Mouse (Mus musculus): ENCODE measurements around the gene Polr2j. TPM values are rescaled to one million over a fixed set of nuclear protein-coding genes. Genes with fewer than 3 reads are reported as not detected.
"Not testable (repeated sequence)": the region's sequence is repeated elsewhere in the genome, so short reads cannot be mapped to it uniquely, and the experiment has no call there.

The Polr2j gene
- polyA plus RNA-seq, 1 experiment, result 89.4 TPM

DNA sequence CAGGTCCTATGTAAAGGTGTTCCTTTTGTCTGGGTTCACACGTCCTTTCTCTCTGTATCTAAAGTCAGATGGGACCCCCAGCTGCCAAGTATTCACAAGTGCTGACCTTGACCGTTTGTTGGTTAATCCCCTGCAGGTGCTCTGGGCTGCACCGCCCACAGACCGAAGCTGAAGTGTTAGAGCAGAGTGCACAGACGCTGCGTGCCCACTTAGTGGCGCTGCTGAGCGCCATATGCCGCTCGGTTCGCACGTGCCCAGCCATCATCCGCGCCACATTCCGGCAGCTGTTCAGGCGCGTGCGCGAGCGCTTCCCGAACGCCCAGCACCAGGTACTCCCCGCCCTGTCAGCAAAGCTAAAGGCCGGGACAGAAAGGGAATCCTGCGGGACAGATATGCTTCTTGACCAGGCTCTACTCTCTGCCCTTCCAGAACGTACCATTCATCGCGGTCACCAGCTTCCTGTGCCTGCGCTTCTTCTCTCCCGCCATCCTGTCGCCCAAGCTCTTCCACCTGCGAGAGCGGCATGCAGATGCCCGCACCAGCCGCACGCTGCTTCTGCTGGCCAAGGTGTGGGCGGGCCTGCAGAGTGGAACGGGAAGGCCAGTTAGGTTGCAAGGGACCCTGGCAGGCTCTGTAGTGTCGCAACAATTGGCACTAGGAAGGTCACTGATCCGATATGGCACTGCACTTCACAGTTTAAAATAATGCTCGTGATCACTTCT is 14.2 kb upstream of the Polr2j start:
- DNase-seq, result peak; percentile 68
- H3K27ac ChIP-seq (ENCODE audit: control insufficient read depth, insufficient read depth, low read length), result no peak overlapping the region
- TF ChIP-seq POLR2A (IDR thresholded peaks at IDR 0.05; ENCODE audit: control insufficient read depth, extremely low read depth, insufficient read depth, low read length, poor library complexity) (no peak), CTCF (IDR thresholded peaks at IDR 0.05; ENCODE audit: borderline replicate concordance, control insufficient read depth, extremely low read depth, insufficient read depth, low read length, poor library complexity) (peak; percentile 97)
- H3K36me3 ChIP-seq (ENCODE audit: control insufficient read depth, insufficient read depth, low read length), result no peaks in the 10 kb centered on the region
- H3K27me3 ChIP-seq (ENCODE audit: control insufficient read depth, insufficient read depth, low read length), result no peaks in the 10 kb centered on the region
- WGBS, result 15% methylated on average over 41 of the region's 41 CpGs
- peaks cover 17% of the 10 kb centered on the region for H3K4me1 ChIP-seq (replicated peaks; ENCODE audit: control insufficient read depth, insufficient read depth, low read length)
- H3K4me3 ChIP-seq (ENCODE audit: control insufficient read depth, insufficient read depth, low read length), result peak overlapping the region; percentile 33

GRCm38 (mm10) chr5:136104511-136104910 is 11.9 kb upstream of the Polr2j start:
- WGBS, result 97% methylated on average over 5 of the region's 5 CpGs
- no peak for DNase-seq

GRCm38 (mm10) chr5:136108486-136108885 is 7.9 kb upstream of the Polr2j start:
- 78% methylated on average over 2 of the region's 2 CpGs for WGBS

More at GRCm38 (mm10) chr5:136104511-136104910, 11.9 kb upstream of the Polr2j start:
- Histone ChIP-seq H3K4me3 (ENCODE audit: control insufficient read depth, insufficient read depth, low read length) (no peak overlapping the region), H3K4me1 (replicated peaks; ENCODE audit: control insufficient read depth, insufficient read depth, low read length) (peaks cover 9% of the 10 kb centered on the region), H3K36me3 (ENCODE audit: control insufficient read depth, insufficient read depth, low read length) (no peaks in the 10 kb centered on the region), H3K27ac (ENCODE audit: control insufficient read depth, insufficient read depth, low read length) (no peak overlapping the region), H3K27me3 (ENCODE audit: control insufficient read depth, insufficient read depth, low read length) (no peaks in the 10 kb centered on the region)
- TF ChIP-seq POLR2A (IDR thresholded peaks at IDR 0.05; ENCODE audit: control insufficient read depth, extremely low read depth, insufficient read depth, low read length, poor library complexity) (no peak), CTCF (IDR thresholded peaks at IDR 0.05; ENCODE audit: borderline replicate concordance, control insufficient read depth, extremely low read depth, insufficient read depth, low read length, poor library complexity) (peak; percentile 64; the same call in 1 of the 2 replicates)

DNA sequence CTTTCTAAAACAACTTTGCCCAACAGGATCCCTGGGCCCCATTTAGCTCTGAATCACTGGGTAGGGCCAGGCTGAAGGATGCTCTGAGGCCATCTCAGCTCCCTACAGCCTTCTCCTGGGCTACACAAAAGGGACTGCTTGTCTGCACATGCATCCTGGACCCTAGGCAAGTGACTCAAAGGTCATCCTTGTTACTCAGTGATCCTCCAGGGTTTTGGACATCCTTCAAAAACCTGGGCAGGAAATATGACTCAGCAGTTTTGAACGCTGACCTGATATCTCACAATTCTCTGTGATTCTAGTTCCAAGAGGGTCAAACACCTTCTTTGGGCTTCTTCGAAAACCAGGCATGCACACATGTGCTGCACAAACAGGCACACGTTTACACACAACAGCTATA is 7.4 kb upstream of the Polr2j start:
- 76% methylated on average over 3 of the region's 3 CpGs for WGBS
- DNase-seq, result no peak
- Histone ChIP-seq H3K4me1 (replicated peaks; ENCODE audit: control insufficient read depth, insufficient read depth, low read length) (no peaks in the 10 kb centered on the region), H3K36me3 (ENCODE audit: control insufficient read depth, insufficient read depth, low read length) (no peaks in the 10 kb centered on the region), H3K27me3 (ENCODE audit: control insufficient read depth, insufficient read depth, low read length) (no peaks in the 10 kb centered on the region), H3K27ac (ENCODE audit: control insufficient read depth, insufficient read depth, low read length) (no peak overlapping the region), H3K4me3 (ENCODE audit: control insufficient read depth, insufficient read depth, low read length) (no peak overlapping the region)
- TF ChIP-seq POLR2A (IDR thresholded peaks at IDR 0.05; ENCODE audit: control insufficient read depth, extremely low read depth, insufficient read depth, low read length, poor library complexity), result no peak
- TF ChIP-seq CTCF (IDR thresholded peaks at IDR 0.05; ENCODE audit: borderline replicate concordance, control insufficient read depth, extremely low read depth, insufficient read depth, low read length, poor library complexity), result no peak

More at GRCm38 (mm10) chr5:136108486-136108885, 7.9 kb upstream of the Polr2j start:
- no peak for TF ChIP-seq CTCF (IDR thresholded peaks at IDR 0.05; ENCODE audit: borderline replicate concordance, control insufficient read depth, extremely low read depth, insufficient read depth, low read length, poor library complexity)
- no peak for TF ChIP-seq POLR2A (IDR thresholded peaks at IDR 0.05; ENCODE audit: control insufficient read depth, extremely low read depth, insufficient read depth, low read length, poor library complexity)
- Histone ChIP-seq H3K27me3 (ENCODE audit: control insufficient read depth, insufficient read depth, low read length) (no peaks in the 10 kb centered on the region), H3K4me3 (ENCODE audit: control insufficient read depth, insufficient read depth, low read length) (no peak overlapping the region), H3K36me3 (ENCODE audit: control insufficient read depth, insufficient read depth, low read length) (no peaks in the 10 kb centered on the region), H3K4me1 (replicated peaks; ENCODE audit: control insufficient read depth, insufficient read depth, low read length) (no peaks in the 10 kb centered on the region), H3K27ac (ENCODE audit: control insufficient read depth, insufficient read depth, low read length) (no peak overlapping the region)
- no peak for DNase-seq

GRCm38 (mm10) chr5:136113546-136113945 is 2.9 kb upstream of the Polr2j start:
- not testable (repeated sequence) for DNase-seq; H3K4me3 ChIP-seq (ENCODE audit: control insufficient read depth, insufficient read depth, low read length); H3K36me3 ChIP-seq (ENCODE audit: control insufficient read depth, insufficient read depth, low read length); H3K27me3 ChIP-seq (ENCODE audit: control insufficient read depth, insufficient read depth, low read length); H3K27ac ChIP-seq (ENCODE audit: control insufficient read depth, insufficient read depth, low read length)
- H3K4me1 ChIP-seq (replicated peaks; ENCODE audit: control insufficient read depth, insufficient read depth, low read length), result peaks cover 10% of the 10 kb centered on the region
- WGBS, result 75% methylated on average over 4 of the region's 4 CpGs

- Histone ChIP-seq H3K27ac (ENCODE audit: control insufficient read depth, insufficient read depth, low read length) (no peak overlapping the region), H3K4me1 (replicated peaks; ENCODE audit: control insufficient read depth, insufficient read depth, low read length) (peaks cover 11% of the 10 kb centered on the region), H3K36me3 (ENCODE audit: control insufficient read depth, insufficient read depth, low read length) (peaks cover 8% of the 10 kb centered on the region; the same call in 1 of the 2 replicates), H3K4me3 (ENCODE audit: control insufficient read depth, insufficient read depth, low read length) (peak overlapping the region; percentile 63), H3K27me3 (ENCODE audit: control insufficient read depth, insufficient read depth, low read length) (no peaks in the 10 kb centered on the region)
- WGBS, result under 1% methylated on average over 22 of the region's 22 CpGs
- DNase-seq, result no peak
- TF ChIP-seq POLR2A (IDR thresholded peaks at IDR 0.05; ENCODE audit: control insufficient read depth, extremely low read depth, insufficient read depth, low read length, poor library complexity) (no peak), CTCF (IDR thresholded peaks at IDR 0.05; ENCODE audit: borderline replicate concordance, control insufficient read depth, extremely low read depth, insufficient read depth, low read length, poor library complexity) (no peak)
These were observed 317 bp downstream of the Polr2j start for GRCm38 (mm10) chr5:136116784-136117112.

DNA sequence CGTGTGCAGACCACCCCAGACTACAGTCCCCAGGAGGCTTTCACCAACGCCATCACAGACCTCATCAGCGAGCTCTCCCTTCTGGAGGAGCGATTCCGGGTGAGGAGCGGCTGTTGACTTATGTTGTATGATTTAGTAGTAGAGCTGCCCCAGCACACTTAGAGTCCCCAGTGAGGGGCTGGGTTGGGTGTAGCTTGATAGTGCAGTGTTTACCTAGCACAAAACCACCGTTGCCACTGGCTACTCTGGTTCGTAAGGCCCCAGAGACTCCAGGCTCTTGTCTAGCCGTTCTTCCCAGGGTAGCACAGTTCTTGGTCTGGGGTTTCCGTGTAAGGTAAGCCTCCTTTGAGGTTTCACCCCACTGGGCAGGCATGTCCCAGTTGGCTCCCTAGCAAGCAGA is 5.7 kb downstream of the Polr2j start:
- no peak for DNase-seq
- no peak overlapping the region for H3K4me3 ChIP-seq (ENCODE audit: control insufficient read depth, insufficient read depth, low read length)
- no peak overlapping the region for H3K27ac ChIP-seq (ENCODE audit: control insufficient read depth, insufficient read depth, low read length)
- peaks cover 10% of the 10 kb centered on the region for H3K4me1 ChIP-seq (replicated peaks; ENCODE audit: control insufficient read depth, insufficient read depth, low read length)
- TF ChIP-seq CTCF (IDR thresholded peaks at IDR 0.05; ENCODE audit: borderline replicate concordance, control insufficient read depth, extremely low read depth, insufficient read depth, low read length, poor library complexity) (no peak), POLR2A (IDR thresholded peaks at IDR 0.05; ENCODE audit: control insufficient read depth, extremely low read depth, insufficient read depth, low read length, poor library complexity) (no peak)
- no peaks in the 10 kb centered on the region for H3K27me3 ChIP-seq (ENCODE audit: control insufficient read depth, insufficient read depth, low read length)
- WGBS, result 97% methylated on average over 10 of the region's 10 CpGs
- peaks cover 46% of the 10 kb centered on the region for H3K36me3 ChIP-seq (ENCODE audit: control insufficient read depth, insufficient read depth, low read length)
